Mouse (Mus musculus): Measurements from ENCODE around the gene Aaas.

DNA sequence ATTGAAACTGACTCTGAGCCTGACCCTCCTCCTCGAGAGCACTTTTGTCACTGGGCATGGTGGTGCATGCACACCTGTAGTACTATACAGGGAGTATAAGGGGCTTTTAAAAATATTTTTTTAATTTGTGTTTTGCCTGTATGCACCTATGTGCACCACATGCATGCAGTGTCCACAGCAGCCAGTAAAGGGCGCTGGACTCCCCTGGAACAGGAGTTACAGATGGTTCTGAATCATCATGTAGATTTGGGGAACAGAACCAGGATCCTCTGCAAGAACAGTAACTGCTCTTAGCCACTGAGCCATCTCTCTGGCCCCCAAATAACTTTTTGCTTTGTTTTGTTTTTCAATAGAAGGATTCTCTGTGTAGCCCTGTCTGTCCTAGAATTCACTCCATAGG, 1.6 kb upstream of the Aaas start:
- TF ChIP-seq CTCF (IDR thresholded peaks at IDR 0.05; ENCODE audit: control insufficient read depth, insufficient read depth, insufficient replicate concordance, low read depth, low read length), result no peak
- no peak for TF ChIP-seq POLR2A (IDR thresholded peaks at IDR 0.05; ENCODE audit: control insufficient read depth, low read depth, low read length)

Data from testis, adult 2 months (tissue).